Comparison of ENCODE assay signal across 16 mouse cellular contexts in genomic region chr17:76703823-76704222, GRCm38 (mm10).
"Had no signal": no experiment of that assay in that cellular context is flagged by ENCODE, and none has a peak within 500 bp of the region (broad histone marks: within the 10 kb centered on the region; RNA-seq: fewer than 3 reads in every experiment).

No protein-coding gene starts in this region.

- H3K27me3 ChIP-seq: neural tube, embryonic 13.5 days; neural tube, embryonic 15.5 days; stomach, embryonic 15.5 days had no signal

- H3K36me3 ChIP-seq: neural tube, embryonic 13.5 days; neural tube, embryonic 15.5 days; stomach, embryonic 15.5 days had no signal

- H3K4me1 ChIP-seq: neural tube, embryonic 13.5 days; neural tube, embryonic 15.5 days; stomach, embryonic 15.5 days had no signal

- H3K4me3 ChIP-seq: neural tube, embryonic 13.5 days; neural tube, embryonic 15.5 days; stomach, embryonic 15.5 days had no signal

- H3K9me3 ChIP-seq: neural tube, embryonic 13.5 days; neural tube, embryonic 15.5 days; stomach, embryonic 15.5 days had no signal

- DNase-seq: retina, postnatal 1 day; right cerebral cortex, adult 18-20 months; right cerebral cortex, postnatal 14 days; right cerebral cortex, postnatal 25 days; right cerebral cortex, postnatal 4 days; spleen, adult 18-20 months; thymus, adult 18-20 months; thymus, adult 2 months; thymus, postnatal 14 days; thymus, postnatal 25 days; thymus, postnatal 36 days; thymus, postnatal 4 days had no signal

- H3K27ac ChIP-seq: neural tube, embryonic 13.5 days; neural tube, embryonic 15.5 days; stomach, embryonic 15.5 days; stomach, postnatal 0 days had no signal

- H3K9ac ChIP-seq: neural tube, embryonic 13.5 days; neural tube, embryonic 15.5 days; stomach, embryonic 15.5 days had no signal
